Mouse (Mus musculus) lung, adult 2 months (tissue): ENCODE results near the gene Zfp511.

ENCODE experiments used
- CTCF ChIP-seq: fragments of 200-500 bp; IDR thresholded peaks from 2 replicates; pipeline ENCODE4 v1.5.1; 2011; ENCODE audit warnings: mild to moderate bottlenecking, low read length, control low read depth; ENCODE audit not compliant: insufficient read depth
- POLR2A ChIP-seq: fragments of 200-500 bp; IDR thresholded peaks from 2 replicates; pipeline ENCODE4 v1.6.1; 2011; ENCODE audit warnings: low read depth, mild to moderate bottlenecking, control low read depth, low read length, borderline replicate concordance; ENCODE audit errors: extremely low read depth

GRCm38 (mm10) chr7:140062307-140062706 lies 26.1 kb downstream of the Zfp511 start:
- 0 out of 2 replicates have a peak, but pooled peaks have one; percentile 9 for TF ChIP-seq CTCF
- TF ChIP-seq POLR2A, result no peak
